Mouse (Mus musculus) left cerebral cortex, postnatal 10 days (tissue): ENCODE measurements around the gene Lypd6. TPM values are rescaled to one million over a fixed set of nuclear protein-coding genes. Genes with fewer than 3 reads are reported as not detected.

Experiments
- DNase-seq, 2 experiments: peaks; one replicate each; pipeline ENCODE4 v3.0.0; 2021 to 2022; ENCODE audit warnings: low spot score in 2 of 2, mixed read lengths in 1 of 2; ENCODE audit errors: extremely low spot score in 1 of 2
- intact Hi-C: fragments of 180-260 bp; cut with DNase I; formaldehyde crosslinking; loops from one replicate; pipeline ENCODE4 v1.15.1; 2025
- total RNA-seq, 2 experiments: library from RNA; stranded (reverse); gene quantifications; 2 replicates each; pipeline ENCODE4 v1.2.3; 2021

The Lypd6 gene
- total RNA-seq, 2 experiments from 2014 or later, result 25.5 to 29.1 TPM

DNA sequence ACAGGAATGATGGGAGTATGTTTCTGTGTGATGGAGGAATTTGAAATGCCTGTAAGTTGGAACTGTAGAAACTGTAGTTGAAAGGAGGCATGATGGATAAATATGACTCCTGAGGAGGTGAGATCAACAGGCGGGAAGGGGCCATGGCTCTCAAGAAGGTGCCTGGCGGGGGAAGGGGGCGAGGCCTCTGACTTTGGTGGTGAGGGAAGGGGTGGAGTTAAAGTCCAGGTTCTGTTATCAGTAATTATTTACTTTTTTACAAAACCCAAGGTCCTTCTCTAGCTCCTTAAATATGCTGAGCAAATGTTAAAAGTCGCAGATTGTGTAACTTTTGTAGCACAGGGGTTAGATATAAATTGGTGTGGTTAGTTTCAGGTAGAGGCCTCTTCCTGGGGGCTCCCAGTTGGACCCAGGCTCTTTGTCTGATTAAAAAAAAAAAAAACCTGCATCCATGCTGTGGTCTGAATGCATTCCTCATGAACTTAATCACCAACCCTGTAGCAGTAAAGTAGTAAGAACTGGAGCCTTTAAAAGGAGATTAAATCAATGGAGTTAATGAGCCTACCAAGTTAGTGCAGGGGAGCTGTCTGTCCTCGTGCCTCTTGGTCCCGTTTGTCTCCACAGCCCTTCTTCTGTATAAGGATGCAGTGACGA, 37.7 kb downstream of the Lypd6 start:
- DNase-seq, result no peak
- intact Hi-C loops, result no loop called here

DNA sequence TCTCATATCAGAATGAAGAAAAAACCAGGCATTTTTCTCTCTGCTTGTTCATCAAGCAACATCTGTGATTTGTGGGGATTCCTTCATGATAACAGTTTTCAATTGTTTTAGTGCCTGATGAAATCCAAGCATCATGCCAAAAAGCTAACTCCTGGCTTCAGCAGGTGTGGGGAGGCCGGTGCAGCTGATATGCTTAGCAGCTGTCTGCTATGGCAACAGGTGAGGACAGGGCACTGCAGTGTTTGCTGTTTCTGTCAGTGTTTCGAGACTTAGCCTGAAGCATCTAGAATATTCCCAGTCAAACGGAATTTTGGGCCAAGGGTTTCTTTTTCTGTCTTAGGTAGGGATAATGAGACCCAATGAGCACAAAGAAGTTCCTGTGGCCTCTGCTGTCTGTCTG, 39.4 kb downstream of the Lypd6 start:
- intact Hi-C loops, result no loop called here
- no peak for DNase-seq

DNA sequence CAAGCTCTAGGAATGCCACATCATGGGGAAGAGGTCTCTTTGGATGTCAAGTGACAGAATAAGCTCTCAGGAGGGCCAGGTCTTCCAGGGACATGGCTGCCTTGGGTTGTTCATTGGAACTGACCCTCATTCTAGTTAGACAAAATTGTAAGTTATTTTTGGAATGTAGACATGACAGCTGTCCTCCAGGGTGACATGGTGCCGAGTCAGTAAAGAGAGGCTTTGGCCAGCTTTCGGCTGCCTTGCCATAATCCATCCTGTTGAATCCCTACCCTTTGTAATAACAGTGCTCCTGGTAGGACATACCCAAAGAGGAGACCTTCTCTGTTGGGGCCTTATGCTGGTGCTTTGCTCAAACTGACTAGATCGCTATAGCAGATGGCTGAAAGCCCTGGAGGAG, 39.8 kb downstream of the Lypd6 start:
- intact Hi-C loops, result no loop called here
- no peak for DNase-seq

DNA sequence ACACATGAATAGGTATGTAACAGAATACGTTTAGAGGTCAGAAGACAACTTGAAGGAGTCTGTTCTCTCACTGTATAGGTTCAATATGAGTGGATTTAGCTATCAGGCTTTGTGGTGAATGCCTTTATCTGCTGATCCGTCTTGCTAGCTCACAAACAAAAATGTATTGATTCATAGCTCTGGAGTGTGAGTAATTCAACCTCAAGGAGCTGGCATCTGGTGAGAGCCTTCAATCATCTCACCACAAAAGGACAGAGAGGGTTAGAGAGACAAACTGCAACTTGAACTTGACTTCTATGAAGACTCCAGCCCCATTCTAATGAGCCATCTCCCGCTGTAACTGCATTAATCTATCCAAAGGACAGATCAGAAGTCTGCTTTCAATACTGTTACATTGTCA, 40.6 kb downstream of the Lypd6 start:
- DNase-seq, result no peak
- intact Hi-C loops, result no loop called here

DNA sequence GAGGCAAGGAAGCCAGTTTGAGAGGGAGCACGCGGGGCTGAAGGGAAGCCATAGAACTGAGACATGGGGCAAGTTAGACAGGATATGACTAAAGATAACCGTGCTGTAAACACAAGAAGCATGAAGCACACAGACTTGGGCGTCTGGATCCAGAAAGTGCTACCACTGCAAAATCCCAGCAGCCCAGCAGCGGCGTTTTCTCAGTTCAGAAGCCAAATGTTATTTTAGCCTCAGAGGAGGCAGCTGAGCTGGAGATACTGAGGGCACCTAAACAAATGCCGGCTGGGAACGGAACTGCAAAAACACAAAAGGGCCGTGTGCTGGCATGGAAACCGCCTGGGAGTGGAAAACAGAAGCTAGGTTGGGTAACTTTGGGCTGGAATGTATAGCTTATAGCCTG, 43.9 kb downstream of the Lypd6 start:
- peak; percentile 15 to 54 for DNase-seq
- intact Hi-C loops, result no loop called here

DNA sequence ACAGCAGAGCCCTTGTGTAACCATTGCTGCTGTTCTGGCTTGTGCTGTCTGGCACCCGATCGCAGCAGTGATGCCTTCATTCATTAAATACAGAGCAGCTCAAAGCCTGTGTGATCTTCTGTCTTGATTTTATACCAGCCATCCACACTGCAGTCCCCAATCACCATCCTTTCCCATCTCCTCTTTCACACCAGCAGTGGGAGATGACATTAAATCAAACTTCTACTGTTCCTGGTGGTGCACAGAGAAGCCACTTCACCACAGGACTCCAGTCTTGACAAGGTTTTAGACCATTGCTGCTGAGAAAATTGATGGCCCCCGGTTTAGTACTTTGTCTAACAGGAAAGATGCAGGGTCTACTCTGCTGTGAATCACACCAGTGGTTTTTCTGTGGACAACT, 44.9 kb downstream of the Lypd6 start:
- no peak for DNase-seq

DNA sequence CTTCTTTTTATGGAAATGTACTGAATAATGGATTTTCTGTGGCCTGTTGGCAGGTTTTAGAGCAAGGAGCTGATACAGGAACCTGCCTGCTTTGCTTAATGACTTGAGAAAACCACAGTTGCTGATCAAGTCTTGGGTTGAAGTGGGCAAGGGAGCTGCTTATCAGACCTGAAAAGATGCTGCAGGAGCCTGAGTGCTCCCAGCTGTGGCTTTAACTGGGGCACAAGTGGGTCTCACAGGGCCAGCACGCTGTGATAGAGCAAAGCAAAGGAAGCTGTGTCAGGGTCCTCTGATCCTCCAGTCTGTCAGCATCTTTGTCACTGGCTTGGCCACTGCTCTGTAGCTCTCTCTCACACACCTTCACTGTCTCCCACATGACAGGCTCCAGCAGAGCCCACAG, 45.4 kb downstream of the Lypd6 start:
- intact Hi-C loops, result no loop called here

More for the DNA sequence above, 44.9 kb downstream of the Lypd6 start:
- intact Hi-C loops, result no loop called here

DNA sequence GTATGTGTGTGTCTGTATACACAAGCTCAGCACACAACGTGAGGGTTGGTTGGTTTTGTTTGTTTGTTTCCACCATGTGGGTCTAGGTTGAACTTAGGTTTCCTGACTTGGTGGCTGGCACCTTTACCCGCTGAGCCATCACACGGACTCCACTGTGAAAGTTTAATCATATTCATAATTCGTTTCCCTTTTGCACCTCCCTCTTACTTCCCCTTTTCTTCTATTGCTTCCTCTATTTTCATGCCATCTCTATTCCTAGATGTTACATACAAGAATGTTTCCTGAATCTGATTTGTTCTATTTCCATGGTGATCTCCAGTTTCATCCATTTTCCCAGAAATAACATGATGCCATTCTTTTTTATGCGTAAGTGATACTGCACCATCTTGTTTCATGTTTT, 46.2 kb downstream of the Lypd6 start:
- DNase-seq, result no peak
- intact Hi-C loops, result no loop called here

More for the DNA sequence above, 45.4 kb downstream of the Lypd6 start:
- no peak for DNase-seq

DNA sequence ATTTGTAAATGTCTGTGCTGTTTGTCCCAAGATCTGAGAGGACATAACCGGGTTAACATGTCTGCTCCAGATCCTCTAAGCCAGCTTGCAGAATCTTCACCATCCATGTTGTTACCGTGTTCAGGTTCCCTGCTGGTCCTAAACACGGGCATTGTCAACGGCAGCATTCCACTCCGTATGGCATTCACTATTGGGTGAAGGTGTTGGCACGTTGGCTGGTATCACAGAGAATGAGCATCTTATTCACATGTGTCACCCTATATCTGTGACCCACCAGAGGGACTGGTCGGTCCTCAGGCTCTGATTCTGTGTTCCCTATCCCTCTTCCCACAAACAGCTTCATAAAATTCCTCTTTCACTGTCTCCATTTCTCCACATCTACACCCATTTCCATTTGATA, 52.9 kb downstream of the Lypd6 start:
- intact Hi-C loops, result no loop called here
- DNase-seq, result no peak

DNA sequence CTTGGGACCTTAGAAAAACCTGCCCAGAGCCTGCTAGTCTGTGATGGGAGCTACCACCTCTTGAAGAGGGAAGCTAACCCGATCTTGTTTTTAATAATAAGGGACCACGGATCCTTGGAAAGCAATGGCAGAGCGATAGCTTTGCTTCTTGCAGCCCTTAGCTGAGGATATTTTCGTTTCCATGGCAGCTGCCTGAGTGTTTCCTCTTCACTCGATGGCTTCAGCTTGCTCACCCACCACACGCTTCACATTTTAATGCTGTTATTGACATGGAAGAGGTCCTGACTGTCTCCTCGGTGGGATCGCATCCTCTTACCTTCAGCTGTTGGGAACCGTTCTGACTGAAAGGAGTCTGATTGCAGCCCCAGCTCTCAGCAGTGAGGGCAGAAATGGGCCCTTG, 54.6 kb downstream of the Lypd6 start:
- intact Hi-C loops, result no loop called here
- no peak for DNase-seq

DNA sequence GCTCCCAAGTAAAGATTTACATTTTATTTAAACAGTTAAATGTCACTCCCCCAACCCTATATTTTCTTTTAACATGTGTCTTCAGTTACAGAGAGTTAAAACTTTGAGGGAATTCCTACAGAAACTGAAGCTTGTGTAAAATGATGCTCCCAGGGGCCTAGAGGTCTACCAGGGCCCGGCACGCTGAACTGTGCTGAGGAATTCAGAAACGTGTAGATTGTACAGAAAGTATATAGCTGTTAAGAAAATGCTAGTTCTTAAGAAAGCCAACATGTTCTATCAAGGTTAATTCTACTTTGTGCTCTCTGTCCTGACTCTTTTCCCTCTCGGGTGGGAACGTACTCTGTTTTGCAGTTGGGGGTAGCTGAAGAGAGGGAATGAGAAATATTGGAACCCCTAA, 57.1 kb downstream of the Lypd6 start:
- intact Hi-C loops, result no loop called here
- DNase-seq, result no peak

DNA sequence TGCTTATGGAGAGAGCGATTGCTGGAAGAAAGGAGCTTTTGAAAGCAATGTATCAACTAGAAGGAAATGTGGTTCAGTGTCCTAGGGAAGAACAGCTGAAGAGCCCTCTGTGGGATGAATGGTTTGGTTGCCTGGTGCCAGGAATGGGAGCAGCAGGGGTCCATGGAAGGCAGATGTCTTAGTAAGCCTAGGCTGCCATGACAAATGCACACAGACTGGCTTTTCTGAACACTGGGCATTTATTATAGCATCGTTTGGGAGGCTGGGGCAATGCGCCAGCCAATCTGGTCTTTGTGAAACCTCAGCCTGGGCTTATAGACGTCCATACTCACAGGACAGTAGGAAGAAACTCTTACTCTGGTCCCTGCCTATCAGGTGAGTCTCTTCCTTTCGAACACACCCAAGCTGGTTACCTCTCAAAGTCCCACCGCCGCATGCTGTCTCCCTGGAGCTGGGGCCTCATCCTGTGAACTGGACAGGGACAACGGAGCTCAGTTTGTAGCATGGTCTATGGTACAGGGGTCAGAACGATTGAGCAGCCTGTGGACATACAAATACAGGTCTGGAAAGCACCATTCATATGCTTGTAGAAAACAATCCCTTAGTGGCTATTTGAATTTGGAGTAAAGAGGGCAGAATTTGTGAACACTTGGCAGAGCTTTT, 61.4 kb downstream of the Lypd6 start:
- intact Hi-C loops, result no loop called here

DNA sequence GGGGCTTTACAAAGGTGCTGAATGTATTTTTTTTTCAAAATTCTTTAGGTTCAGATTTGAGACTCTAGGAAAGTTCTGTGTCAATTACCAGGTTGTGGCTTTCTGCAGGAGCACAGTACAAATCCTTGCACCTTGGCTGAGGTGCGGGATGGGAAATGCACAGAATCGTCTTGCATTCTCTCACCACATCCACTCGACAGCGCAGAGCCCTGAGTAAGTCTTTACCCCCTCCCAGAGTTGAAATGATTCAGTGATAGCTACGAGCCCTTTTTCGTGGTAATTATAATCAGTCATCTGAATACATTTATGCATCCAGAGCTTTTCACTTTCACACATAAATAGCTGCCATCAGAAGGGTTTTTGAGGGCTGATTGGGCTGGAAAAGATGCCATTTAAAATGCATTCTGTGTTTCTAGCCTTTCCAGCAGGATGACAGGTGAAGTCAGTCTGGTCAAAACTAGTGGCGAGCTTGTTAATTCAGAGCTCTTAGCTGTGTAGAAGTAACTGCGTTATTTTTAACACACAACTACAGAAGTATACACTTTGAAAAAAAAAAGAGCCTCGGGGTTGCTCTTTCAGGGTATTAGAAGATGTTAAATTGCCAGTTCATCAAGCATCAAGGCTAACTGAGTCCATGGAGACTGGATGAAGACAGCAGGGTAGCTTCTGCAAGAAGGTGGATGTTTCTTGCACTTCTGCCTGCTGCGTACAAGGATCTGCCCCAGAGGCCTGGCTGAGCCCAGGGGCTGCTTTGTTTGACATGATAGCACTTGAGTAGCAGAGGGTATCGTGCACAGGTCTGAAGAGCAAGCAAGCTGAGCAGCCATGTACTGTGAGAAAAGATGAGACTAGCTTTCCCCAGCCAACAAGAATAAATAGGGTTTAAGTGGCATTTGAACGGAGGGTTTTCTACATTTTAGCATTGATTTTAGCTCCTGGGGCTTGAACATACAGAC, 62.4 kb downstream of the Lypd6 start:
- intact Hi-C loops, result no loop called here
- DNase-seq, result no peak

More for the DNA sequence above, 61.4 kb downstream of the Lypd6 start:
- DNase-seq, result no peak

DNA sequence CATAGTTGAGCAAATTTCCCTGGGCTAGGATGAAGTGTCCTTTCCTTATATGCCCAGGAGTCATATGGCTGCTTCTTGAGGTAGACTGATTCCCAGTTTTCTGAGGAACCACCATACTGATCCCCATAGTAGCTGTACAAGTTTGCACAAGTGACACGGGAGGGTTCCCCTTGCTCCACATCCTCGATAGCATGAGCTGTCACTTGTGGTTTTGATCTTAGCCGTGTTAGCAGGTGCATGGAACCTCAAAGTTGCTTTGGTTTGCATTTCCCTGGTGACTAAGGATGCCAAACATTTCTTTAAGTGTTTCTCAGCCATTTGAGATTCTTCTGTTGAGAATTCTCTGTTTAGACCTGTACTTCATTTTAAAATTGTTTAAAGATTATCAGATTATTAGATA, 64.4 kb downstream of the Lypd6 start:
- no peak for DNase-seq
- intact Hi-C loops, result no loop called here

DNA sequence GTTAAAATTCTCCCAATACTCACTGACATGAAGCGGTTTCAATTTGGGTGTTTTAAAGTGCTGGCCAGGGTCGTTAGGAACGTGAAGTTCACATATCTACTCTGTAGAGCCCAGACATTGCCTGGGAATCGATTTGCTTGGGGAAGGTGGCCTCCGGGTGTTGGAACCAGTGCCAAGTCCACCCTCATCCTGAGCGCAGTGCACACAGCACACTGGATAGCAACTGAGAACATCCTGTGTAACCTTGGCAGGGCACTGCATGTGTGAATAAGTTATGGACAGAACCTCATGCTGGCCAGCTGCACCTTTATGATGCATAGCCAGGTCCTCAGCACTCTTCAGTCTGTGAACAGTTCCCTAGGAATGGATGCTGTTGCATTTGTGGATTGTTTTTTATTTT, 77.4 kb downstream of the Lypd6 start:
- intact Hi-C loops, result no loop called here
- no peak for DNase-seq

DNA sequence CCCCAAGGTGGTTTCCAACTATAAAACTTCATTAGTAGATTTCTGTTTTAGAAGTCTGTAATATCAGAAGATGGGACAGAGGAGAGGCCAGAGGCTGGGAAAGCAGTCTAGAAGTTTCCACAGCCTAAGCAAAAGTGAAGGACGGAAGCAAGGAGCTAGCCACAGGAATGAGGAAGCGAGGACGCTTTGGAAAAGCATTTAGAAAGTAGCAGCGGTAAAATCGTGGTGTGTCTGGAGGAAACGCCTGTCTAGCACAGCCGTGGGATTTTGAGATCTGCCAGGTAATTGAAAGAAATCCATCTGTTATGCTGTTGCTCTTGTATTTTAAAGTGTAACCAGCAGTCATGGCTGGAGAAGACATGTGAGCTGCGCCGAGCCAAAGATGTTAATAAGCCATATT, 81.1 kb downstream of the Lypd6 start:
- no peak for DNase-seq
- intact Hi-C loops, result no loop called here

DNA sequence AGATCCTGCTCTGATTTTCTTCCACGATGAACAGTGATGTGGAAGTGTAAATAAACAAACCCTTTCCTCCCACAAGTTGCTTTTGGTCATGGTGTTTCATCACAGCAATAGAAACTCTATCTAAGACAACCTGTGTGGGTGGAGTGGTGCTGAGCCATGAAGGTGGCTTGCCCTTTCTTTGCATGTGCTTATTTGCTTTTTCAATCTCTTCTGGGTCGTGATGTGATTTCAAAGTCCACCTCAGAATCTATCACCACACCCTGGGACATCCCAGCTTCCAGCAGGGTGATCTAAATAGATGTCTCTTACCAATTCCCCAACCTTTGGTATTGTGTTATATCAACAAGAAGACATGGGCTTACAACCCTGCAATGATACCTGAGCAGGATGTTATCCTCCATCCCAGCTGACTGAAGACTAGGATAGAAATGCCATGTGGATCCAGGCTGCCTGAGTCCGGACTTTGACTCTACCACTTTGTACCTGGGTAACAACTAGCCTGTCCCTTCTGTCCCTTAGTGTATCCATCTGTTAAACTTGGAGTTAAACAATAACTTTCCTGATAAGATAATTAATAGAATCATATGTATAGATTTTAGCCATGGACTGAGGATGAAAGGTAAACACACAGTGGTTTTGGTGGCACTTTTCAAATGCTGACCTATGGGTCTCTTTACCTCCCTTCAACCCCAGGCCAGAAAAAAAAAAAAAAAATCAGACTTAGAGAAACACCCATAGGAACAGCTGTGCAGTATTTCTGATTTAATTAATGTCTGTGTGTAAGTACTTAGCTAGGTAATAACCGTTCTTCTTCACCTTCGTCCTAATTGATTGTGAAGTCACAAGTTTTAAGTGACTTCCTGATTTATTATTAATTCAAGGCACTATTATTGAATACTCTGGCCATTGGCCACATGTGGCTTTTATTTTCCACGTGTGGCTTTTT, 83.3 kb downstream of the Lypd6 start:
- intact Hi-C loops, result no loop called here
- DNase-seq, result no peak

DNA sequence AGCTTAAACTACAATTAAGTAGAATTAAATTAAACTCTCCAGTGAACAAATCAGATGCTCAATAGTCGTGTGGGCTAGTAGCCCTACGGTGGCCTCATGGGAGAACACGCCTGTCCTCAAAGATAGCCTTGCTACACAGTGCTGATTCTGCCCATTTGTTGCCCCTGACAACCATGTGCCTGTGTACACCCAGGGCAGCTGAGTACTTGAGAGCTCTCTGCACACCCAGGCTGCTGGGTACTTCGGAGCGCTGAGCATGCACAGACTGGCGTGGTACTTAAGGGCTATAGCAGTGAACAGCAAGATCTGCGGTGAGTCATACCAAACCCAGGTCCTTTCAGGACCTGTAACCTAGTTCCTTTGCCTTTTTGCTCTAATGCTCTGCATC, 84.0 kb downstream of the Lypd6 start:
- no peak for DNase-seq
- intact Hi-C loops, result no loop called here

DNA sequence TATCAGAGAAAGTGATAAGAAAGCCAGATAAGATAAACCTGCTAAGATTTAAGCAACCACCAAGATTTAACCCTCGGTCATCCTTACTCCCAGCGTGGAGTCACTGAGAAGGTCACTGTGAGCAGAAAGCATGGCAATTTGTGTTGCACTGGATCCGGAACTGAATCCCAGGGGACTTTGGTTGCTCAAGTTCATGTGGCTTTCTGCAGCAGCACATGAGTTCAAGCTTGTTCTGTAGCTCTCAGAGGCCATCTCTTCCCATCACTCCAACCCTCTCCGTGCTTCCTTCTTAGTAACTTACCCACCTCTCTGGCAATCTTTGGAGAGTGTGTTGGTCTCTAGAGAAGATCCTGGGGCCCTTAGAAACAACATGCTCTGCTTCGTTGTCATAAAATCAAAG, 84.6 kb downstream of the Lypd6 start:
- no peak for DNase-seq
- intact Hi-C loops, result no loop called here
